Mouse (Mus musculus): Measurements from ENCODE around the gene Fam53a. TPM values are rescaled to one million over a fixed set of nuclear protein-coding genes. Genes with fewer than 3 reads are reported as not detected.

Fam53a gene
- polyA plus RNA-seq, 2 experiments = 7.3 to 17.9 TPM

DNA sequence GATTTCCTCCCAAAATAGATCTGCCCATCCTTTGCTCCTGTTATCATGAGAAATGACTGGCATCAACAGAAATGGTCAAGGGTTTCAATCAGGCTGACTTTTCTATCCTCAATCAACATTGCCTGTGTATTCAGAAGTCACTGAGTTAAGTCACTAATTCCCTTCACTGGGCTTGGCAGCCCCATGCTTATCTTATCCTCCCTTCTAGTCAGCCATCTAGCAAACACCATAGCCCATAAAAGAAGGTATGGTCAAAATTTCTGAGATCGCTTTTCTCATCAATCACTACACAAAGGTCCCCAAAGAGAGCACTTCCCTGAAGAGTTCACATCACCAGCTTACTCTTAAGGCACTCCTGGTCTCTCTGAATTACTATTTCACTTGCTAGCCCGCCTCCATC is 21.6 kb upstream of the Fam53a start:
- Histone ChIP-seq H3K9me3 (ENCODE audit: control insufficient read depth, low read length) (no peaks in the 10 kb centered on the region), H3K9ac (replicated peaks) (peak overlapping the region; percentile 93), H3K27me3 (ENCODE audit: control insufficient read depth, insufficient read depth, low read length) (no peaks in the 10 kb centered on the region), H3K4me3 (ENCODE audit: insufficient read depth in 1 of 2, low read depth in 2 of 2, low read length in 2 of 2) (peak overlapping the region; percentile 86 to 95), H3K4me1 (replicated peaks; ENCODE audit: control insufficient read depth in 2 of 2, insufficient read depth in 2 of 2, low read length in 1 of 2) (peaks cover 23 to 24% of the 10 kb centered on the region in 2 experiments), H3K27ac (peak overlapping the region; percentile 77), H3K36me3 (replicated peaks; ENCODE audit: control insufficient read depth, insufficient read depth, low read depth) (peaks cover 70% of the 10 kb centered on the region), H3K4me2 (ENCODE audit: low read depth) (peak overlapping the region; percentile 98)
- DNase-seq (ENCODE audit: low read depth in 3 of 3, low spot score in 3 of 3) (no peak), ATAC-seq (ENCODE audit: insufficient read depth) (no peak)
- 4% methylated on average over 2 of the region's 2 CpGs for WGBS (ENCODE audit: insufficient replicate concordance)
- TF ChIP-seq EP300 (IDR thresholded peaks at IDR 0.05; ENCODE audit: low read depth) = no peak

DNA sequence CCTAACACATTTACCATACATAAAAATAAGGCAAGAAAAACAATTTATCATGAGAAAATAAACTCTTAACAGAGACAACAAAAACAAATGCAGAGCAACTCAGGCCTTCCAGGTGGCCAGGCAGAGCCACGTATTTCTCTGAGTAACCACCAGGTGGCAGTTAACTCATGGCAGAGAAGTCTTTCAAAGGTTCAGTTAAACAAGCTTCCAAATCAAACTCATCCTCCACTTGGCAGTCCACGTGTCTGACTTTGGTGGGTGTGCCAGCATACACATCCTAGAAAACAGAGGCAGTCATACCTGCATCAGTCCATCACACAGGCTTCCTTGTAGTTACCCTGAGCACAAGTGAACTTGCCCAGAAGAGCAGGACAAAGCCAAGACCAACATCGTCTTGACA is 11.2 kb upstream of the Fam53a start:
- no peak for DNase-seq (ENCODE audit: low read depth in 3 of 3, low spot score in 3 of 3)
- Histone ChIP-seq H3K4me1 (replicated peaks; ENCODE audit: control insufficient read depth in 2 of 2, insufficient read depth in 2 of 2, low read length in 1 of 2) (peaks cover 0 to 3% of the 10 kb centered on the region in 2 experiments; a peak in 2 of 4 replicates), H3K4me3 (ENCODE audit: insufficient read depth in 1 of 2, low read depth in 2 of 2, low read length in 2 of 2) (no peak overlapping the region), H3K27ac (no peak overlapping the region), H3K9ac (replicated peaks) (no peak overlapping the region), H3K4me2 (ENCODE audit: low read depth) (no peak overlapping the region), H3K27me3 (ENCODE audit: control insufficient read depth, insufficient read depth, low read length) (no peaks in the 10 kb centered on the region), H3K36me3 (replicated peaks; ENCODE audit: control insufficient read depth, insufficient read depth, low read depth) (peaks cover 82% of the 10 kb centered on the region), H3K9me3 (ENCODE audit: control insufficient read depth, low read length) (no peaks in the 10 kb centered on the region)
- no peak for ATAC-seq (ENCODE audit: insufficient read depth)
- WGBS (ENCODE audit: insufficient replicate concordance) = 39% methylated on average over 3 of the region's 3 CpGs
- TF ChIP-seq CTCF (IDR thresholded peaks at IDR 0.05; ENCODE audit: low read depth) = peak; percentile 79
- TF ChIP-seq EP300 (IDR thresholded peaks at IDR 0.05; ENCODE audit: low read depth) = no peak

DNA sequence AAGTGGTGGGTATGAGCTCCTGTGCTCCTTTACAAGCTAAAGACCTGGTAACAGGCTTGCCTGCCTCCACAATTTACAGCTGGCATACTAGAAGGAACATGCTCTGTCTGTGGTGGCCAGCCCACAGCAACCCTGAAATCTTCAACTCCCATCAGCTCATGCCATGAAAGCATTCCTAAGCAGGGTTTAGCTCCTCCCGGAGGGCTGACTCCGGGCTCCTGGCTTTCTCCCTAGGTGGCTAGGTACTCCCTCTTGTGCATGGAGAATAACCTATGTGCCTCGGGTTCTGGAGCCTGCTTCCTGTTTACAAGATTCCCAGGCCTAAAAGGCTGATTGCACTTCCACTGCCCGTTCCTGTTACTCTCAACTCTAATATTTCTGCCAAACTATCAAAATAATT is 9.4 kb upstream of the Fam53a start:
- Histone ChIP-seq H3K4me1 (replicated peaks; ENCODE audit: control insufficient read depth in 2 of 2, insufficient read depth in 2 of 2, low read length in 1 of 2) (peaks cover 0 to 8% of the 10 kb centered on the region in 2 experiments; a peak in 3 of 4 replicates), H3K36me3 (replicated peaks; ENCODE audit: control insufficient read depth, insufficient read depth, low read depth) (peaks cover 71% of the 10 kb centered on the region), H3K27me3 (ENCODE audit: control insufficient read depth, insufficient read depth, low read length) (no peaks in the 10 kb centered on the region), H3K4me3 (ENCODE audit: insufficient read depth in 1 of 2, low read depth in 2 of 2, low read length in 2 of 2) (no peak overlapping the region), H3K9me3 (ENCODE audit: control insufficient read depth, low read length) (no peaks in the 10 kb centered on the region), H3K4me2 (ENCODE audit: low read depth) (no peak overlapping the region), H3K27ac (no peak overlapping the region), H3K9ac (replicated peaks) (no peak overlapping the region)
- DNase-seq (ENCODE audit: low read depth in 3 of 3, low spot score in 3 of 3) (no peak), ATAC-seq (ENCODE audit: insufficient read depth) (no peak)
- no peak for TF ChIP-seq CTCF (IDR thresholded peaks at IDR 0.05; ENCODE audit: low read depth)
- 72% methylated on average over 4 of the region's 4 CpGs for WGBS (ENCODE audit: insufficient replicate concordance)

DNA sequence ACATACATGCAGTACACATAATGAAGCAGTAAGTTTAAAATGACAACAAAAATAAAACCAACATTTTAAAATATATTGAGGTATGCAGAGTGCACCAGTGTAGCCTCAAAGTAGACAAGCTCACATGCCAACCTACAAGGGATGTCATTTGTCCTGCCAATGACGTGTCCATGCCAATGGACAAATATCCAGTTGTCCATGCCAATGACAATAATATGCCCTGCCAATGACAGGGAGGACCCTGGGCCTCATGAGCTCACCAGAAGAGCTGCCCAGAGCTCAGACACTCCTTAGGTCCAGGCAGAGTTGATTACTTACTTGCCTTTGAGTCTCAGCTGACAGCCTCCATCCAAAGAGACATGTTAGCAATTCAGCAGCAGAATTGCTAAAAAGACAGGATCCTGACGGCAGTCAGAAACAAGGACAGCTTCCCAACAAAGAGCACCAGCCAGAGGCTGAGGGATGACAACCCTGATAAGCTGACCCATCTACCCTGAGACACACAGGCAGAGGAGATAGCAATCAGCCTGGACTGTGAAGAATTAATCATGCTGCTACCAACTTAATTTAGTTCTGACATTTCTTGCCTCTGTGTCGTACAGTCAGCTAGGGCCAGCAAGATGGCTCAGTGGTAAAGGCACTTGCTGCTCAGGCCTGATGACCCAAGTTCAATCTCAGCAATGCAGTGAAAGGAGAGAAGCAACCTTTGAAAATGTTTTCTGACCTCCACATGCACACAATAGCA is 8.3 kb upstream of the Fam53a start:
- H3K36me3 ChIP-seq (replicated peaks; ENCODE audit: control insufficient read depth, insufficient read depth, low read depth) = peaks cover 60% of the 10 kb centered on the region
- H3K4me2 ChIP-seq (ENCODE audit: low read depth) = no peak overlapping the region
- no peak for ATAC-seq (ENCODE audit: insufficient read depth)
- no peak for TF ChIP-seq EP300 (IDR thresholded peaks at IDR 0.05; ENCODE audit: low read depth)
- WGBS (ENCODE audit: insufficient replicate concordance) = 68% methylated on average over 3 of the region's 3 CpGs
- no peak for DNase-seq (ENCODE audit: low read depth in 3 of 3, low spot score in 3 of 3)
- no peak overlapping the region for H3K9ac ChIP-seq (replicated peaks)
- H3K27ac ChIP-seq = no peak overlapping the region
- no peak overlapping the region for H3K4me3 ChIP-seq (ENCODE audit: insufficient read depth in 1 of 2, low read depth in 2 of 2, low read length in 2 of 2)
- no peaks in the 10 kb centered on the region for H3K9me3 ChIP-seq (ENCODE audit: control insufficient read depth, low read length)
- H3K4me1 ChIP-seq (replicated peaks; ENCODE audit: control insufficient read depth in 2 of 2, insufficient read depth in 2 of 2, low read length in 1 of 2) = peaks cover 0 to 8% of the 10 kb centered on the region in 2 experiments; a peak in 3 of 4 replicates
- H3K27me3 ChIP-seq (ENCODE audit: control insufficient read depth, insufficient read depth, low read length) = no peaks in the 10 kb centered on the region

DNA sequence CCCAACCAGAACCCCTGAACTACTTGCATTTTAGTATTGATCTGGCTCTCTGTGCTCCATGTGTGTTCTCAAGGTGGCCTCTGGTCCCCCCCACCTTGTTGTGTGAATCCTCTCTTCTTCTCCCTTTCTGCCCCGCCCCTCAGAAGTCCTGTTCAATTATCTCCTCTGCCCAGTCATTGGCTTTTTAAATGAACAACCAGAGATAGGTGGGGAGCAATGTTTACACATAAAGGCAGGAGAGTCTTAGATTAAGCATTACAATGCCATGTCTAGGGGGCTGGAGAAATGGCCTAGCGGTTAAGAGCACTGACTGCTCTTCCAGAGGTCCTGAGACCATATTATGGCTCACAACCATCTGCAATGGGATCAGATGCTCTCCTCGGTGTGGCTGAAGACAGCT is 5.9 kb upstream of the Fam53a start:
- H3K4me2 ChIP-seq (ENCODE audit: low read depth) = no peak overlapping the region
- peaks cover 36% of the 10 kb centered on the region for H3K36me3 ChIP-seq (replicated peaks; ENCODE audit: control insufficient read depth, insufficient read depth, low read depth)
- peaks cover 12 to 17% of the 10 kb centered on the region in 2 experiments for H3K4me1 ChIP-seq (replicated peaks; ENCODE audit: control insufficient read depth in 2 of 2, insufficient read depth in 2 of 2, low read length in 1 of 2)
- H3K9me3 ChIP-seq (ENCODE audit: control insufficient read depth, low read length) = no peaks in the 10 kb centered on the region
- ATAC-seq (ENCODE audit: insufficient read depth) = peak; percentile 42
- TF ChIP-seq EP300 (IDR thresholded peaks at IDR 0.05; ENCODE audit: low read depth) (peak; percentile 67), CTCF (IDR thresholded peaks at IDR 0.05; ENCODE audit: low read depth) (no peak)
- H3K27me3 ChIP-seq (ENCODE audit: control insufficient read depth, insufficient read depth, low read length) = no peaks in the 10 kb centered on the region
- DNase-seq (ENCODE audit: low read depth in 3 of 3, low spot score in 3 of 3) = peak in 1 of 3 experiments; percentile 44
- H3K27ac ChIP-seq = no peak overlapping the region
- WGBS (ENCODE audit: insufficient replicate concordance) = 29% methylated on average over 3 of the region's 3 CpGs
- no peak overlapping the region for H3K4me3 ChIP-seq (ENCODE audit: insufficient read depth in 1 of 2, low read depth in 2 of 2, low read length in 2 of 2)
- H3K9ac ChIP-seq (replicated peaks) = no peak overlapping the region
